13 mouse cellular contexts compared by ENCODE assay signal in genomic region chr7:96844104-96844894, GRCm38 (mm10).
DNase-seq lines count a peak whose midpoint lies in the region; ATAC-seq and TF ChIP-seq lines count a peak whose summit lies in the region.
"Had no signal": no experiment of that assay in that cellular context is flagged by ENCODE, and none has a peak within 500 bp of the region (broad histone marks: within the 10 kb centered on the region; RNA-seq: fewer than 3 reads in every experiment).

No protein-coding gene starts in this region.

- H3K4me2 ChIP-seq in midbrain, postnatal 0 days (ENCODE audit: low read depth, low read length, poor library complexity, severe bottlenecking) = no peak overlapping the region
- H3K4me2 ChIP-seq in hindbrain, embryonic 12.5 days (replicated peaks) = no peak overlapping the region
- H3K4me2 ChIP-seq in stomach, embryonic 15.5 days = no peak overlapping the region
- H3K4me2 ChIP-seq: heart, embryonic 15.5 days; limb, embryonic 13.5 days had no signal

- intact Hi-C loops in heart, adult 2 months (cut with DNase I) = no loop called here

- ATAC-seq in midbrain, postnatal 0 days (ENCODE audit: low FRiP score) = no peak
- no peak for ATAC-seq in hindbrain, embryonic 12.5 days (ENCODE audit: low FRiP score)
- ATAC-seq in stomach, embryonic 15.5 days (ENCODE audit: insufficient read depth, low FRiP score, low read depth) = peak; percentile 48; the same call in 1 of the 2 replicates
- ATAC-seq in cerebellum, adult (ENCODE audit: insufficient number of reproducible peaks, low FRiP score, low TSS enrichment) = no peak
- ATAC-seq: Patski had no signal

- H3K27me3 ChIP-seq in heart, adult 2 months (ENCODE audit: control insufficient read depth, insufficient read depth, low read length) = no peaks in the 10 kb centered on the region
- H3K27me3 ChIP-seq in midbrain, embryonic 10.5 days (ENCODE audit: low read depth, poor library complexity, severe bottlenecking) = no peaks in the 10 kb centered on the region
- no peaks in the 10 kb centered on the region for H3K27me3 ChIP-seq in midbrain, postnatal 0 days (ENCODE audit: insufficient read depth, low read length)
- H3K27me3 ChIP-seq in hindbrain, embryonic 12.5 days = no peaks in the 10 kb centered on the region
- H3K27me3 ChIP-seq in stomach, embryonic 15.5 days (replicated peaks) = no peaks in the 10 kb centered on the region
- H3K27me3 ChIP-seq: heart, embryonic 15.5 days; limb, embryonic 13.5 days; Patski had no signal

- no peaks in the 10 kb centered on the region for H3K36me3 ChIP-seq in heart, adult 2 months (ENCODE audit: control insufficient read depth, insufficient read depth, low read length)
- peaks cover 88% of the 10 kb centered on the region for H3K36me3 ChIP-seq in midbrain, embryonic 10.5 days
- peaks cover 6% of the 10 kb centered on the region; the same call in 1 of the 2 replicates for H3K36me3 ChIP-seq in midbrain, postnatal 0 days (ENCODE audit: insufficient read depth, low read length)
- H3K36me3 ChIP-seq in hindbrain, embryonic 12.5 days = 0 out of 2 replicates have a peak, but pooled peaks cover 5% of the 10 kb centered on the region
- no peaks in the 10 kb centered on the region for H3K36me3 ChIP-seq in stomach, embryonic 15.5 days
- H3K36me3 ChIP-seq: heart, embryonic 15.5 days had no signal

- no peaks in the 10 kb centered on the region for H3K79me2 ChIP-seq in heart, adult 2 months (replicated peaks; ENCODE audit: control insufficient read depth, insufficient read depth, low read length)

- H3K9ac ChIP-seq in heart, adult 2 months (ENCODE audit: low read depth, low read length) = no peak overlapping the region
- H3K9ac ChIP-seq in midbrain, postnatal 0 days (replicated peaks; ENCODE audit: low read length, poor library complexity, severe bottlenecking) = no peak overlapping the region
- no peak overlapping the region for H3K9ac ChIP-seq in hindbrain, embryonic 12.5 days
- H3K9ac ChIP-seq in stomach, embryonic 15.5 days = no peak overlapping the region
- H3K9ac ChIP-seq: heart, embryonic 15.5 days; limb, embryonic 13.5 days had no signal

- DNase-seq in heart, postnatal 4 days = peak; percentile 22
- no peak for DNase-seq in heart, adult 2 months
- DNase-seq in midbrain, embryonic 10.5 days (ENCODE audit: low spot score) = no peak
- DNase-seq in midbrain, postnatal 0 days (ENCODE audit: low spot score) = no peak
- no peak for DNase-seq in layer of hippocampus, adult 11-12 months (ENCODE audit: low spot score)
- DNase-seq: cerebellum, postnatal 36 days; layer of hippocampus, adult 9-11 months had no signal

- TF ChIP-seq EP300 in heart, adult 2 months (IDR thresholded peaks at IDR 0.05; ENCODE audit: insufficient read depth, low read depth, low read length) = no peak

- no peaks in the 10 kb centered on the region for H3K9me3 ChIP-seq in midbrain, embryonic 10.5 days (replicated peaks)
- no peaks in the 10 kb centered on the region for H3K9me3 ChIP-seq in midbrain, postnatal 0 days (ENCODE audit: low read length)
- H3K9me3 ChIP-seq in hindbrain, embryonic 12.5 days (replicated peaks) = no peaks in the 10 kb centered on the region
- H3K9me3 ChIP-seq in stomach, embryonic 15.5 days = no peaks in the 10 kb centered on the region
- H3K9me3 ChIP-seq: heart, embryonic 15.5 days; limb, embryonic 13.5 days had no signal

- TF ChIP-seq CTCF in heart, adult 2 months (IDR thresholded peaks at IDR 0.05) = no peak
- no peak for TF ChIP-seq CTCF in midbrain, postnatal 0 days (IDR thresholded peaks at IDR 0.05)

- H3K4me3 ChIP-seq in heart, adult 2 months = no peak overlapping the region
- H3K4me3 ChIP-seq in midbrain, embryonic 10.5 days = no peak overlapping the region
- no peak overlapping the region for H3K4me3 ChIP-seq in midbrain, postnatal 0 days (ENCODE audit: low read depth, low read length)
- no peak overlapping the region for H3K4me3 ChIP-seq in hindbrain, embryonic 12.5 days
- no peak overlapping the region for H3K4me3 ChIP-seq in stomach, embryonic 15.5 days (replicated peaks)
- H3K4me3 ChIP-seq: heart, embryonic 15.5 days; limb, embryonic 13.5 days had no signal

- no peaks in the 10 kb centered on the region for H3K4me1 ChIP-seq in heart, adult 2 months (ENCODE audit: control insufficient read depth, insufficient read depth, low read length)
- peaks cover 21% of the 10 kb centered on the region for H3K4me1 ChIP-seq in midbrain, embryonic 10.5 days
- H3K4me1 ChIP-seq in midbrain, postnatal 0 days (ENCODE audit: insufficient read depth, low read length) = no peaks in the 10 kb centered on the region
- H3K4me1 ChIP-seq in hindbrain, embryonic 12.5 days = peaks cover 19% of the 10 kb centered on the region
- H3K4me1 ChIP-seq in stomach, embryonic 15.5 days = no peaks in the 10 kb centered on the region
- H3K4me1 ChIP-seq: limb, embryonic 13.5 days had no signal

- WGBS in heart, adult 2 months = 52% methylated on average over 8 of the region's 8 CpGs
- 85% methylated on average over 8 of the region's 8 CpGs for WGBS in midbrain, embryonic 10.5 days
- 80% methylated on average over 8 of the region's 8 CpGs for WGBS in midbrain, postnatal 0 days
- WGBS in hindbrain, embryonic 12.5 days = 66% methylated on average over 8 of the region's 8 CpGs
- WGBS in stomach, embryonic 15.5 days = 31% methylated on average over 8 of the region's 8 CpGs

- H3K27ac ChIP-seq in heart, adult 2 months = no peak overlapping the region
- H3K27ac ChIP-seq in midbrain, embryonic 10.5 days (replicated peaks) = 0 out of 2 replicates have a peak overlapping the region, but pooled peaks have one; percentile 5
- no peak overlapping the region for H3K27ac ChIP-seq in midbrain, postnatal 0 days (ENCODE audit: low read depth, low read length)
- H3K27ac ChIP-seq in hindbrain, embryonic 12.5 days = peak overlapping the region; percentile 68
- peak overlapping the region; percentile 23 for H3K27ac ChIP-seq in stomach, embryonic 15.5 days
- H3K27ac ChIP-seq: heart, embryonic 15.5 days; limb, embryonic 13.5 days had no signal

- no peak for TF ChIP-seq POLR2A in heart, adult 2 months (IDR thresholded peaks at IDR 0.05; ENCODE audit: insufficient read depth, low read depth, low read length)

Comparison
In these comparisons a context has a peak if more than half of its experiments do, and no peak if none do; other contexts are left out.
1. H3K27ac ChIP-seq: peak in midbrain, embryonic 10.5 days (single experiment), hindbrain, embryonic 12.5 days (single experiment) and stomach, embryonic 15.5 days (single experiment); none in heart, adult 2 months (single experiment) and midbrain, postnatal 0 days (single experiment).